Mouse (Mus musculus): Measurements from ENCODE around the gene Cacng1.

The Cacng1 gene

GRCm38 (mm10) chr11:107676207-107676940 is 39.9 kb downstream of the Cacng1 start:
- ChIA-PET POLR2A (interaction anchor here in 1 of 4 experiments (0.5 to 1.2 kb wide), 3 partner anchors 10 to 96 kb away, joined by 3 to 4 read pairs (median 3); no protein-coding TSS in a partner anchor), CTCF (no interaction called here)

DNA sequence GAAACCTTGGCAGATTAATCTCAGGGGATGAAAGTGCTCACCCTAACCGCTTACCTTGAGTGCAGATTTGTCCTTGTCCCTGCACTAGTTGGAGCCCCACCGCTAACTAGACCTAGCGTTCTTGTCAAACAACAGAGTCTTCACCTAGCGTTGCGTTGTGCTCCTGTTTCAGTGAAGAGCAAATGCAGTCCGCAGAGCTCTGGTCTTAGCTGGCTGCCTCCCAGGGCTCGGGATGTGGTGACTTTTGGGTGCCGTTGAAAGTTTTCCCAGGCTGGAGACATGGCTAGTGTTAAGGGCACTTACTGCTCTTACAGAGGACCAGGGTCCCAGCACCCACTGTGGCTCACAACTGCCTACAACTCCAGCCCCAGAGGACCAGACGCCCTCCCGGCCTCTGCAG is 41.1 kb downstream of the Cacng1 start:
- ChIA-PET POLR2A (interaction anchor here in 1 of 4 experiments (0.7 kb wide), 1 partner anchor 95 kb away, joined by 3 read pairs; no protein-coding TSS in a partner anchor), CTCF (no interaction called here)

GRCm38 (mm10) chr11:107674601-107675000 is 41.7 kb downstream of the Cacng1 start:
- CTCF ChIA-PET = no interaction called here

DNA sequence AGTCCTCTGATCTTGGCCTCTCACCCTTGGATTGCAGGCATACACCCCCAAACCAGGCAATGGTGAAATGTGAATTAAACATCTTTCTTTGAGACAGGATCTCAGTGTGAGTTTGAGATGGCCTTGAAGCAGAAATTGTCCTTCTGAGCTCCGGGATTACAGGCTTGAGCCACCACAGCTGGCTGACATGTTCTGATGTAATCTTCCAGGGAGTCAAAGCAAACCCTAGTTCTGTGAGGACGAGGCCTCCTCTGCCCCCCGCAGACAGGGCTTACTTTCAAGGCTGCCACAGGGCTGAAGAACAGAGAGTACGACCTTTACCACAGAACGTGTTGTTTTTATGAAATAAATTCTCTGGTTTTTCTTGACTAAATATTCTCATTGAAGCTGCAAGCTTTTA is 42.3 kb downstream of the Cacng1 start:
- ChIA-PET CTCF (no interaction called here), POLR2A (interaction anchor here in 3 of 4 experiments (0.6 to 1.8 kb wide), 7 partner anchors 8 to 29 kb away, joined by 3 to 6 read pairs (median 3); no protein-coding TSS in a partner anchor)

More at GRCm38 (mm10) chr11:107674601-107675000, 41.7 kb downstream of the Cacng1 start:
- POLR2A ChIA-PET = interaction anchor here in 1 of 4 experiments (1.5 to 1.8 kb wide), 3 partner anchors 11 to 22 kb away, joined by 3 to 6 read pairs (median 3); no protein-coding TSS in a partner anchor

DNA sequence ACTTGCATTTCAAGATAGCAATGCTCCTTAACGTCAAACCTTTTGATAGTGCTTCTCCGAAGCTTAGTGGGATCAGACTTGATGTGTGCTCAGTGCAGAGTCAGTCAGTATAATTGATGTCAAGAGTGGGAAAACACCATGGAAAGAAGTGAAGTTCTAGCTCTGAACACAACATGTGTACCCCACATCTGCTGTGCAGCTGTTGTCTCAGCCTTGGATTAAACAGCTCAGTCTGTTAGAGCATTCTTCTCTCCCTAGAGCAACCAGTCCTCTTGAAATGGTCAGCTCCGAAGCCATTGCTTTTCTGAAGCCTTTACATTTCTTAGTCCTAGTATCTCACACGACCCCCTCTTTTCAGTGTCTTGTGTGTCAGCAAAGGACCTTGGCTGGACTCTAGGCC is 47.3 kb downstream of the Cacng1 start:
- ChIA-PET CTCF (interaction anchor here in 2 of 4 experiments (0.6 to 1.2 kb wide), 3 partner anchors 12 to 325 kb away, joined by 3 to 6 read pairs (median 3); no protein-coding TSS in a partner anchor), POLR2A (interaction anchor here in 2 of 4 experiments (0.5 to 1.5 kb wide), 6 partner anchors 10 to 314 kb away, joined by 3 to 5 read pairs (median 4); no protein-coding TSS in a partner anchor)

DNA sequence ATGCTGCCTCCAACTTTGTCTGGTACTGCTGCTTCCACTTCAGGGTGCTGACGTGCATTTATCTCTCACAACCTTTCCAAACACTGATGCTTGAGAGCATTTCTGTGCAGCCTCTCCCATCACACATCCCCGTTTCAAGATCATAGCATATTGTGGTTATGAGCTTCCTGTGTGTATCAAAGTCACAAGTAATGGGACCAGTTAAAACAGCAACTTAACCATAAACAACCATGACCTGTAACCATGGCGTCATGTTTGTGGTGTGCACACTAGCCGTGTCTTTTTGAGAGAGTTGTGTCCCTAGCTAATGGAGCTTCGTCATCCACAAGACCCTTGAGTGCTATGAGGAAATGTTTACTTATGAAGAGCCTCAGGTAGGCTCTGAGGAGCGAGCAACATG is 48.1 kb downstream of the Cacng1 start:
- ChIA-PET CTCF (interaction anchor here in 2 of 4 experiments (0.6 to 1.2 kb wide), 2 partner anchors 11 to 120 kb away, joined by 3 to 6 read pairs; no protein-coding TSS in a partner anchor), POLR2A (interaction anchor here in 1 of 4 experiments (0.5 to 1.7 kb wide), 8 partner anchors 9 to 315 kb away, joined by 3 to 7 read pairs (median 3); no protein-coding TSS in a partner anchor)

DNA sequence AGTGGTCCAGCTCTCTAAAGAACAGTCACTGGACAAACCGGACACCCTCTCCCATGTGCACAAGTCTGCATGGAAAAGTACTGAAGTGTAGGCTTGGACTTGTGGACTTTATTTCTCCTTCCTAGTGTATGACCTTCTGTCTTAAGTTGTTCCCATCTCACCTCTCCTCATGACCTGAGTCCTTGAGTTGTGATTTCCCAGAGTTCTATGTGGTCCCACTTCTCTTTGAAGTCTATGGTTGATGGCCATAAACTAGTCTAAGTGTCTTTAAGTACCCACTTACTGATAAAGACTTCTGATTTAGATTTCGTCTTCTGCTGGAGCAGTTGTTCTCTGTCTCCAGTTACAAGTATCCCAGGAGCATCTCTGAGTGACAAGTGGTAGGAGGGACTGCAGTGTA is 48.8 kb downstream of the Cacng1 start:
- POLR2A ChIA-PET = interaction anchor here in 1 of 4 experiments (0.7 to 1.7 kb wide), 6 partner anchors 9 to 316 kb away, joined by 3 to 7 read pairs (median 3); no protein-coding TSS in a partner anchor
- CTCF ChIA-PET = no interaction called here

- CTCF ChIA-PET = interaction anchor here in 1 of 4 experiments (0.6 kb wide), 1 partner anchor 202 kb away, joined by 3 read pairs; no protein-coding TSS in a partner anchor
- POLR2A ChIA-PET = interaction anchor here in 1 of 4 experiments (1.2 to 1.4 kb wide), 3 partner anchors 8 to 66 kb away, joined by 3 to 4 read pairs (median 3); no protein-coding TSS in a partner anchor
These were observed 53.7 kb downstream of the Cacng1 start for GRCm38 (mm10) chr11:107662666-107663065.

DNA sequence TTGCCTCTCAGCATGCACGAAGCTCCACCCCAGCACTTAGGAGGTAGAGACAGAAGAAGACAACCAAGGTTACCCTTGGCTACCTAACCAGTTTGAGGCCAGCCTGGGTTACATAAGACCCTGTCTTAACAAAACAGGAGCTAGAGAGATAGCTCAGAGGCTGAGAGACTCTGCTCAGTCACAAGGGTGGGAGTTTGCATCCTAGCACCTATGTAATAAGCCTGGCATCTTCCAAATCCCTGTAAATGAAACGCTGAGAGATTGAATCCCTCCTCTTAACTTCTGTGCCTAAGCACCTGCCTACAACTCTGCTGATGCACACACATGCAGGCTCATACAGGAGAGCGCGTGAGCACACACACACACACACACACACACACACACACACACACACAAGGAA is 55.9 kb downstream of the Cacng1 start:
- CTCF ChIA-PET = no interaction called here
- POLR2A ChIA-PET = no interaction called here

DNA sequence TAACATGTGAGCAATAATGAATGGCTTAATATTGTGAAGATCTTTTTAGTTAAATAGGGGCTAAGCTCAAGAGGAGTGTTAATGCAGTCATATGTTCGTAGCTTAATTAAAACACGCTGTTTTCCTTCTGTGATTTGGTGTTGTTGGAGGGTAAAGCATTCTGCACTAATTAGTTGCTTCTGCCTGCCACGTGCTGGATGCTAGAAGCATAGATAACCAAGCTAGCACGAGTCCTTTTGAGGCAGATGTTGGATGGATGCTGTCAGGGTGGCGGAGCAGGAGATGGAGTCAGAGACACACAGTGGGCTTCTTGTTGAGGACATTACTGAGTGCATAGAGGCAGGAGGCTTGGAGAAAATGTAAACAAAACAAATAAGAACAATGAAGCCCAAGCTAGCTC is 59.2 kb downstream of the Cacng1 start:
- ChIA-PET CTCF (interaction anchor here in 1 of 4 experiments (1.1 kb wide), 1 partner anchor 12 kb away, joined by 3 read pairs; no protein-coding TSS in a partner anchor), POLR2A (interaction anchor here in 2 of 4 experiments (0.6 to 1.5 kb wide), 3 partner anchors 21 to 645 kb away, joined by 3 to 8 read pairs (median 3); no protein-coding TSS in a partner anchor)

- ChIA-PET POLR2A (no interaction called here), CTCF (no interaction called here)
These were observed 60.8 kb downstream of the Cacng1 start for GRCm38 (mm10) chr11:107655538-107655937.
